In genomic region chr15:25897617-25898016, GRCm38 (mm10) we compare ENCODE assay signal across 18 mouse cellular contexts. TPM values are rescaled to one million over a fixed set of nuclear protein-coding genes. Genes with fewer than 3 reads are reported as not detected.
DNase-seq lines count a peak whose midpoint lies in the region; ATAC-seq and TF ChIP-seq lines count a peak whose summit lies in the region.
"Had no signal": no experiment of that assay in that cellular context is flagged by ENCODE, and none has a peak within 500 bp of the region (broad histone marks: within the 10 kb centered on the region; RNA-seq: fewer than 3 reads in every experiment).

No protein-coding gene starts in this region.

- no peak for TF ChIP-seq POLR2A in spleen, adult 2 months (IDR thresholded peaks at IDR 0.05; ENCODE audit: low read depth, low read length)
- no peak for TF ChIP-seq POLR2A in CH12.LX (IDR thresholded peaks at IDR 0.05; ENCODE audit: low read depth, low read length)

- peak overlapping the region; percentile 25; the same call in 1 of the 2 replicates for H3K4me2 ChIP-seq in CH12.LX (ENCODE audit: insufficient read depth, low read depth, poor library complexity, severe bottlenecking)
- no peak overlapping the region for H3K4me2 ChIP-seq in intestine, embryonic 15.5 days (replicated peaks)
- H3K4me2 ChIP-seq: embryonic facial prominence, embryonic 15.5 days; heart, embryonic 13.5 days; hindbrain, embryonic 12.5 days; liver, embryonic 12.5 days; midbrain, embryonic 11.5 days had no signal

- in situ Hi-C loops in CH12.LX (cut with MboI; ENCODE audit: low pct_ligation_motif_present, low pct_unique_long_range_greater_than_20kb, low sequenced_read_pairs) = no loop called here

- H3K27me3 ChIP-seq in spleen, adult 2 months (ENCODE audit: control insufficient read depth, insufficient read depth, low read length) = no peaks in the 10 kb centered on the region
- H3K27me3 ChIP-seq in CH12.LX (replicated peaks) = no peaks in the 10 kb centered on the region
- no peaks in the 10 kb centered on the region for H3K27me3 ChIP-seq in intestine, embryonic 15.5 days (replicated peaks)
- H3K27me3 ChIP-seq: embryonic facial prominence, embryonic 15.5 days; heart, embryonic 13.5 days; hindbrain, embryonic 12.5 days; liver, embryonic 12.5 days had no signal

- peak overlapping the region; percentile 2; the same call in 1 of the 2 replicates for H3K4me3 ChIP-seq in spleen, adult 2 months (ENCODE audit: extremely low read depth, insufficient read depth, insufficient read length)
- no peak overlapping the region for H3K4me3 ChIP-seq in CH12.LX (replicated peaks in 1 of 3; ENCODE audit: low read depth in 2 of 3, low read length in 2 of 3, poor library complexity in 1 of 3)
- no peak overlapping the region for H3K4me3 ChIP-seq in intestine, embryonic 15.5 days (replicated peaks)
- H3K4me3 ChIP-seq: embryonic facial prominence, embryonic 15.5 days; heart, embryonic 13.5 days; hindbrain, embryonic 12.5 days; liver, embryonic 12.5 days had no signal

- no peak for TF ChIP-seq RAD21 in CH12.LX (IDR thresholded peaks at IDR 0.05; ENCODE audit: low read depth, low read length)

- H3K9me3 ChIP-seq in CH12.LX (replicated peaks; ENCODE audit: low read length) = no peaks in the 10 kb centered on the region
- H3K9me3 ChIP-seq in intestine, embryonic 15.5 days = no peaks in the 10 kb centered on the region
- H3K9me3 ChIP-seq: embryonic facial prominence, embryonic 15.5 days; heart, embryonic 13.5 days; hindbrain, embryonic 12.5 days; liver, embryonic 12.5 days had no signal

- dilution Hi-C loops in CH12.LX (cut with MboI; ENCODE audit: extremely low pct_ligation_motif_present, extremely low pct_unique_long_range_greater_than_20kb, low sequenced_read_pairs) = no loop called here

- ATAC-seq in inflammation-experienced regulatory T-cells, adult 6 months = peak; percentile 27
- ATAC-seq in intestine, embryonic 15.5 days = no peak
- ATAC-seq: liver, embryonic 12.5 days had no signal

- TF ChIP-seq CTCF in spleen, adult 2 months (IDR thresholded peaks at IDR 0.05; ENCODE audit: extremely low read depth, insufficient read depth, insufficient read length, insufficient replicate concordance) = no peak
- TF ChIP-seq CTCF in CH12.LX (conservative IDR thresholded peaks at IDR 0.05 in 1 of 2, IDR thresholded peaks at IDR 0.05 in 1 of 2; ENCODE audit: low read depth in 2 of 2, low read length in 2 of 2) = no peak

- no peak for TF ChIP-seq EP300 in CH12.LX (IDR thresholded peaks at IDR 0.05; ENCODE audit: low read length)

- peak overlapping the region; percentile 77 for H3K27ac ChIP-seq in spleen, adult 2 months (ENCODE audit: insufficient read depth, low read length)
- H3K27ac ChIP-seq in CH12.LX (ENCODE audit: insufficient read depth, low read depth) = no peak overlapping the region
- H3K27ac ChIP-seq in intestine, embryonic 15.5 days = no peak overlapping the region
- H3K27ac ChIP-seq: embryonic facial prominence, embryonic 15.5 days; heart, embryonic 13.5 days; hindbrain, embryonic 12.5 days; liver, embryonic 12.5 days had no signal

- H3K79me2 ChIP-seq in CH12.LX (replicated peaks; ENCODE audit: control insufficient read depth, extremely low read depth, insufficient read depth, poor library complexity, severe bottlenecking) = no peaks in the 10 kb centered on the region

- no peak overlapping the region for H3K9ac ChIP-seq in CH12.LX (ENCODE audit: insufficient read depth, low read depth)
- no peak overlapping the region for H3K9ac ChIP-seq in intestine, embryonic 15.5 days
- H3K9ac ChIP-seq: embryonic facial prominence, embryonic 15.5 days; heart, embryonic 13.5 days; hindbrain, embryonic 12.5 days; liver, embryonic 12.5 days had no signal

- peaks cover 21% of the 10 kb centered on the region; the same call in 1 of the 2 replicates for H3K4me1 ChIP-seq in spleen, adult 2 months (ENCODE audit: control insufficient read depth, insufficient read depth, insufficient read length)
- peaks cover 13 to 56% of the 10 kb centered on the region in 2 experiments; a peak in 3 of 4 replicates for H3K4me1 ChIP-seq in CH12.LX (ENCODE audit: control insufficient read depth in 1 of 2, insufficient read depth in 2 of 2)
- H3K4me1 ChIP-seq in intestine, embryonic 15.5 days (replicated peaks) = no peaks in the 10 kb centered on the region
- H3K4me1 ChIP-seq: embryonic facial prominence, embryonic 15.5 days; heart, embryonic 13.5 days; hindbrain, embryonic 12.5 days; liver, embryonic 12.5 days had no signal

- no peak for DNase-seq in spleen, adult 2 months (ENCODE audit: low read depth in 1 of 2, low spot score in 2 of 2)
- DNase-seq in spleen, adult 12 weeks (ENCODE audit: low spot score) = no peak
- DNase-seq in CH12.LX (ENCODE audit: extremely low read depth) = peak; percentile 27
- peak; percentile 40 for DNase-seq in thymus, postnatal 4 days
- DNase-seq in adrenal gland, adult (ENCODE audit: inconsistent age in 2 of 2, low spot score in 1 of 2) = no peak
- DNase-seq: cerebellum, adult 11 months; kidney, adult 18-20 months; kidney, postnatal 4 days; layer of hippocampus, postnatal 36 days; left cerebral cortex, postnatal 4 days; right cerebral cortex, postnatal 25 days had no signal

- WGBS in spleen, adult 2 months = 10% methylated on average over 12 of the region's 12 CpGs
- 79% methylated on average over 12 of the region's 12 CpGs for WGBS in intestine, embryonic 15.5 days

- H3K36me3 ChIP-seq in spleen, adult 2 months (ENCODE audit: control insufficient read depth, insufficient read depth, low read length) = no peaks in the 10 kb centered on the region
- H3K36me3 ChIP-seq in CH12.LX (replicated peaks in 1 of 2; ENCODE audit: control insufficient read depth in 1 of 2, insufficient read depth in 1 of 2, low read length in 1 of 2) = peaks cover 2 to 13% of the 10 kb centered on the region in 2 experiments
- H3K36me3 ChIP-seq in intestine, embryonic 15.5 days = no peaks in the 10 kb centered on the region
- H3K36me3 ChIP-seq: embryonic facial prominence, embryonic 15.5 days; heart, embryonic 13.5 days; hindbrain, embryonic 12.5 days; liver, embryonic 12.5 days had no signal

TF ChIP-seq in CH12.LX, 34 proteins besides CTCF, POLR2A, EP300 and RAD21:
- no peak for TF ChIP-seq USF2 (conservative IDR thresholded peaks at IDR 0.05; ENCODE audit: low read depth, low read length)
- no peak for TF ChIP-seq E2F4 (IDR thresholded peaks at IDR 0.05; ENCODE audit: insufficient replicate concordance, low read depth, low read length)
- no peak for TF ChIP-seq ZKSCAN1 (IDR thresholded peaks at IDR 0.05; ENCODE audit: borderline replicate concordance, low read depth, low read length)
- peak; percentile 9; the same call in 1 of the 2 replicates for TF ChIP-seq ETS1 (conservative IDR thresholded peaks at IDR 0.05; ENCODE audit: low read depth, low read length)
- TF ChIP-seq GABPA (IDR thresholded peaks at IDR 0.05; ENCODE audit: insufficient replicate concordance, low read depth, low read length) = no peak
- TF ChIP-seq NRF1 (IDR thresholded peaks at IDR 0.05; ENCODE audit: low read depth, low read length) = no peak
- TF ChIP-seq BHLHE40 (IDR thresholded peaks at IDR 0.05; ENCODE audit: low read depth, low read length) = peak; percentile 96
- no peak for TF ChIP-seq ZNF384 (IDR thresholded peaks at IDR 0.05; ENCODE audit: low read depth, low read length)
- TF ChIP-seq NELFE (IDR thresholded peaks at IDR 0.05; ENCODE audit: low read depth, low read length) = no peak
- no peak for TF ChIP-seq CHD1 (IDR thresholded peaks at IDR 0.05; ENCODE audit: low read depth, low read length)
- TF ChIP-seq IRF4 (IDR thresholded peaks at IDR 0.05; ENCODE audit: low read depth, low read length) = peak; percentile 55; the same call in 1 of the 2 replicates
- no peak for TF ChIP-seq ZC3H11A (IDR thresholded peaks at IDR 0.05; ENCODE audit: low read depth, low read length)
- TF ChIP-seq ELF1 (IDR thresholded peaks at IDR 0.05; ENCODE audit: low read depth, low read length) = no peak
- no peak for TF ChIP-seq JUN (IDR thresholded peaks at IDR 0.05; ENCODE audit: insufficient read depth, low read depth, low read length)
- no peak for TF ChIP-seq SMC3 (IDR thresholded peaks at IDR 0.05; ENCODE audit: low read depth, low read length)
- 0 out of 2 replicates have a peak, but pooled peaks have one; percentile 54 for TF ChIP-seq MYC (IDR thresholded peaks at IDR 0.05; ENCODE audit: low read depth, low read length)
- no peak for TF ChIP-seq TBP (conservative IDR thresholded peaks at IDR 0.05; ENCODE audit: low read depth, low read length)
- no peak for TF ChIP-seq KAT2A (IDR thresholded peaks at IDR 0.05; ENCODE audit: insufficient replicate concordance, low read length)
- no peak for TF ChIP-seq TCF12 (IDR thresholded peaks at IDR 0.05; ENCODE audit: low read depth, low read length)
- 0 out of 2 replicates have a peak, but pooled peaks have one; percentile 36 for TF ChIP-seq MAX (IDR thresholded peaks at IDR 0.05; ENCODE audit: low read length)
- TF ChIP-seq ZMIZ1 (IDR thresholded peaks at IDR 0.05; ENCODE audit: low read depth, low read length) = no peak
- no peak for TF ChIP-seq RCOR1 (conservative IDR thresholded peaks at IDR 0.05; ENCODE audit: low read depth, low read length)

RNA-seq across cellular contexts. Expression of gene Retreg1, which starts 54.6 kb away (rescaled TPM):
- 8.8 and 9.5 TPM in 2 replicates for polyA plus RNA-seq in spleen, adult 2 months (2012; rRNA removed)
- total RNA-seq in CH12.LX (2012; rRNA removed) (15.3 and 19.0 TPM in 2 replicates), CH12.LX (2014; rRNA removed) (28.7 and 32.1 TPM in 2 replicates)
- polyA plus RNA-seq in CH12.LX (2012; ENCODE audit: insufficient read length, low read depth) = 17.3 and 17.5 TPM in 2 replicates
- 10 to 100 TPM; 53.0 to 73.2 (median 58.3) TPM for polyA plus RNA-seq in inflammation-experienced regulatory T-cells, adult 6 months (2017; shearing (Covaris generic))
- 10.7 and 11.4 TPM in 2 replicates for polyA plus RNA-seq in intestine, embryonic 15.5 days (2015; fragmentation: Nextera tagmentation; extraction: Ambion mirVana)

Comparison
In these comparisons a context has a peak if more than half of its experiments do, and no peak if none do; other contexts are left out.
1. DNase-seq: peak in CH12.LX (single experiment) and thymus, postnatal 4 days (single experiment); none in spleen, adult 2 months (0 of 2), spleen, adult 12 weeks (single experiment) and adrenal gland, adult (0 of 2).